Mouse (Mus musculus): Measurements from ENCODE around the gene Cdh4.

Gene Cdh4

GRCm38 (mm10) chr2:179792426-179793133 is 350.3 kb downstream of the Cdh4 start:
- no peak for DNase-seq (ENCODE audit: low read depth)

GRCm38 (mm10) chr2:179794354-179794753 is 352.1 kb downstream of the Cdh4 start:
- DNase-seq (ENCODE audit: low read depth), result no peak

- DNase-seq (ENCODE audit: low read depth), result no peak
These were observed 353.2 kb downstream of the Cdh4 start for GRCm38 (mm10) chr2:179795452-179795851.

GRCm38 (mm10) chr2:179799906-179800532 is 357.8 kb downstream of the Cdh4 start:
- no peak for DNase-seq (ENCODE audit: low read depth)

GRCm38 (mm10) chr2:179801042-179801441 is 358.8 kb downstream of the Cdh4 start:
- no peak for DNase-seq (ENCODE audit: low read depth)

- DNase-seq (ENCODE audit: low read depth), result no peak
These were observed 360.2 kb downstream of the Cdh4 start for GRCm38 (mm10) chr2:179802411-179802810.

- no peak for DNase-seq (ENCODE audit: low read depth)
These were observed 368.9 kb downstream of the Cdh4 start for GRCm38 (mm10) chr2:179811086-179811485.

GRCm38 (mm10) chr2:179813035-179813827 is 371.0 kb downstream of the Cdh4 start:
- DNase-seq (ENCODE audit: low read depth), result no peak

GRCm38 (mm10) chr2:179824776-179825326 is 382.6 kb downstream of the Cdh4 start:
- no peak for DNase-seq (ENCODE audit: low read depth)

- no peak for DNase-seq (ENCODE audit: low read depth)
These were observed 386.7 kb downstream of the Cdh4 start for GRCm38 (mm10) chr2:179828968-179829367.

GRCm38 (mm10) chr2:179829972-179830371 is 387.7 kb downstream of the Cdh4 start:
- DNase-seq (ENCODE audit: low read depth), result peak; percentile 18

- no peak for DNase-seq (ENCODE audit: low read depth)
These were observed 392.7 kb downstream of the Cdh4 start for GRCm38 (mm10) chr2:179834892-179835291.

GRCm38 (mm10) chr2:179835570-179835969 is 393.3 kb downstream of the Cdh4 start:
- no peak for DNase-seq (ENCODE audit: low read depth)

- DNase-seq (ENCODE audit: low read depth), result no peak
These were observed 395.0 kb downstream of the Cdh4 start for GRCm38 (mm10) chr2:179837186-179837585.

- DNase-seq (ENCODE audit: low read depth), result no peak
These were observed 395.8 kb downstream of the Cdh4 start for GRCm38 (mm10) chr2:179838036-179838435.

- no peak for DNase-seq (ENCODE audit: low read depth)
These were observed 400.6 kb downstream of the Cdh4 start for GRCm38 (mm10) chr2:179842610-179843389.

- no peak for DNase-seq (ENCODE audit: low read depth)
These were observed 407.5 kb downstream of the Cdh4 start for GRCm38 (mm10) chr2:179849732-179850131.

- no peak for DNase-seq (ENCODE audit: low read depth)
These were observed 409.9 kb downstream of the Cdh4 start for GRCm38 (mm10) chr2:179852169-179852568.

GRCm38 (mm10) chr2:179852862-179853261 is 410.6 kb downstream of the Cdh4 start:
- DNase-seq (ENCODE audit: low read depth), result no peak

- no peak for DNase-seq (ENCODE audit: low read depth)
These were observed 411.7 kb downstream of the Cdh4 start for GRCm38 (mm10) chr2:179853892-179854291.

GRCm38 (mm10) chr2:179857086-179857485 is 414.9 kb downstream of the Cdh4 start:
- DNase-seq (ENCODE audit: low read depth), result no peak

GRCm38 (mm10) chr2:179862676-179863075 is 420.4 kb downstream of the Cdh4 start:
- no peak for DNase-seq (ENCODE audit: low read depth)
